Mouse (Mus musculus) embryonic fibroblast, embryonic 13.5 days (primary cell): Measurements from ENCODE around the gene Rab19. TPM values are rescaled to one million over a fixed set of nuclear protein-coding genes. Genes with fewer than 3 reads are reported as not detected.
"Not testable (repeated sequence)": the region's sequence is repeated elsewhere in the genome, so short reads cannot be mapped to it uniquely, and the experiment has no call there.

Experiments
- H3K27ac ChIP-seq: 2 replicates; pipeline ENCODE4 v1.5.1; 2012; ENCODE audit warnings: low read length, control low read depth, inconsistent platforms; ENCODE audit not compliant: insufficient read depth
- H3K4me1 ChIP-seq: 2 replicates; pipeline ENCODE4 v1.6.1; 2011; ENCODE audit warnings: low read length; ENCODE audit not compliant: control insufficient read depth, insufficient read depth
- H3K4me3 ChIP-seq: 2 replicates; pipeline ENCODE4 v1.5.1; 2011; ENCODE audit warnings: mild to moderate bottlenecking, control low read depth, low read length; ENCODE audit not compliant: insufficient read depth
- CTCF ChIP-seq: IDR thresholded peaks from 2 replicates; pipeline ENCODE4 v1.5.1; 2011; ENCODE audit warnings: mild to moderate bottlenecking, control low read depth, low read length, moderate library complexity, borderline replicate concordance; ENCODE audit not compliant: insufficient read depth
- POLR2A ChIP-seq: IDR thresholded peaks from 2 replicates; pipeline ENCODE4 v1.6.1; 2011; ENCODE audit warnings: low read depth, mild to moderate bottlenecking, control low read depth, low read length, moderate library complexity
- polyA plus RNA-seq: library from polyadenylated mRNA; stranded (reverse); fragments of >200 nt; gene quantifications from 2 replicates; pipeline ENCODE4 v1.2.4, GENCODE M21; 2011; ENCODE audit warnings: low read depth; ENCODE audit not compliant: missing spikeins, insufficient read length

The Rab19 gene
- polyA plus RNA-seq, 1 experiment, result 0.33 TPM

- H3K4me3 ChIP-seq, result no peak overlapping the region
- H3K4me1 ChIP-seq, result no peaks in the 10 kb centered on the region
- no peak overlapping the region for H3K27ac ChIP-seq
- no peak for TF ChIP-seq POLR2A
- TF ChIP-seq CTCF, result no peak
Measured at GRCm38 (mm10) chr6:39433174-39433573, 52.2 kb downstream of the Rab19 start.

- TF ChIP-seq POLR2A (no peak), CTCF (no peak)
- H3K4me1 ChIP-seq, result no peaks in the 10 kb centered on the region
- H3K27ac ChIP-seq, result no peak overlapping the region
- no peak overlapping the region for H3K4me3 ChIP-seq
Measured at GRCm38 (mm10) chr6:39433701-39434100, 52.7 kb downstream of the Rab19 start.

GRCm38 (mm10) chr6:39434111-39434885, 53.3 kb downstream of the Rab19 start:
- TF ChIP-seq POLR2A, result no peak
- TF ChIP-seq CTCF, result no peak
- Histone ChIP-seq H3K4me1 (no peaks in the 10 kb centered on the region), H3K4me3 (no peak overlapping the region), H3K27ac (no peak overlapping the region)

- no peaks in the 10 kb centered on the region for H3K4me1 ChIP-seq
- H3K27ac ChIP-seq, result no peak overlapping the region
- TF ChIP-seq CTCF, result no peak
- no peak overlapping the region for H3K4me3 ChIP-seq
Measured at GRCm38 (mm10) chr6:39434886-39435492, 54.0 kb downstream of the Rab19 start.

- H3K4me3 ChIP-seq, result no peak overlapping the region
- no peaks in the 10 kb centered on the region for H3K4me1 ChIP-seq
- H3K27ac ChIP-seq, result no peak overlapping the region
- TF ChIP-seq POLR2A (no peak), CTCF (no peak)
Measured at GRCm38 (mm10) chr6:39435875-39436274, 54.9 kb downstream of the Rab19 start.

- H3K4me3 ChIP-seq, H3K4me1 ChIP-seq, H3K27ac ChIP-seq: not testable (repeated sequence)
Measured at GRCm38 (mm10) chr6:39437519-39437918, 56.5 kb downstream of the Rab19 start.

Other genes with a start within 250 kb of the Rab19 start
- gene Kdm7a, start 174.4 kb upstream of the Rab19 start, polyA plus RNA-seq, result 6.4 and 9.4 TPM in 2 replicates
- 55.8 and 71.5 TPM in 2 replicates for gene Slc37a3, start 3.5 kb upstream of the Rab19 start, polyA plus RNA-seq
- 37.9 and 40.5 TPM in 2 replicates for gene Mkrn1, start 39.3 kb downstream of the Rab19 start, polyA plus RNA-seq
- gene Dennd2a, start 176.7 kb downstream of the Rab19 start, polyA plus RNA-seq, result 15.5 and 16.1 TPM in 2 replicates
- 10.3 and 11.2 TPM in 2 replicates for gene Adck2, start 192.7 kb downstream of the Rab19 start, polyA plus RNA-seq
- gene Gm42420, start 204.6 kb downstream of the Rab19 start, polyA plus RNA-seq, result not detected in 2 replicates
- 84.9 and 104 TPM in 2 replicates for gene Ndufb2, start 211.4 kb downstream of the Rab19 start, polyA plus RNA-seq